Mouse (Mus musculus) fat pad, adult 2 months (tissue): ENCODE results near the gene Cmtm2a.
"Not testable (repeated sequence)": the region's sequence is repeated elsewhere in the genome, so short reads cannot be mapped to it uniquely, and the experiment has no call there.

Experiments used
- DNase-seq: peaks from one replicate; pipeline ENCODE4 v3.0.0-alpha.2; 2011; ENCODE audit warnings: low read depth, low spot score; ENCODE audit errors: extremely low read depth

Gene Cmtm2a

DNA sequence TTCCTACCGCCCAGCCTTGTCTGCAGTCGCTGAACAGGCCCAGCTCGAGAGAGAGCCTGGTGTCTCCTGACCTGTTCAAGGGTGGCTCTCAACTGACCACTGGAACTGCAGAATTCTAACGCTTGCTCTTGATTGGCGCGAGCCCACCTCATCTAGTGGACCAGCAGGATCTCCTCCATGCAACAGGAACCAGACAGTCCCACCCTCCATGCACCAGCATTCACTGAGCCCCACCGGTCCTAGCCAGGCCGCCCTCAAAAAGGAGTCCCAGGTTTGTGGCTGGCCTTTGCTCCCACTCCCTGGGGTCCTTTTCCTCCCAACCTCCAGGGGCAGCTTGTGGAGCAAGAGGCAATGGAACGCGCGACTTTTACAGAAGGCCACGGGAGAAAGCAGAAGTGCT, at the start of gene Cmtm2a:
TSS of gene Cmtm2a (minus strand) at position 101 of the 400 bp plus-strand sequence.
- not testable (repeated sequence) for DNase-seq

DNA sequence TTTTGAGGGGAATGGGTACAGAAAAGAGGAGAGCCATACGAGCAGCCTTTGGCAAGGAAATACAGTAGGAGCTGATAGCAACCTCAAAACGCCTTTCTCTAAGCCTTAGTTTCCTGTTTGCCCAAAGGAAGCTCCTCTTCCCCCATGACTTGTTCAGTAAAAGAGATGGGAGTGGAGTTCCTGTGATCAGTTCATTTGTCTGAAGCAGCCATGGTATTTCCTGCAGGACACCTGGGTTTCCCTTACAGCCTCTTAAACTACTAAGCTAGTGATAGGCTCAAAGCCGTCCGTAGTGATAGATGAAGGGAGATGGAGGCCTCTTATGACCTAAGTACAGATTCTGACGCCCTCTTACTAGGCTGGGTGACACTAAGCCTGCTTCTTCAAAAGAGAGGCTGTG, 49.4 kb upstream of the Cmtm2a start:
- no peak for DNase-seq

DNA sequence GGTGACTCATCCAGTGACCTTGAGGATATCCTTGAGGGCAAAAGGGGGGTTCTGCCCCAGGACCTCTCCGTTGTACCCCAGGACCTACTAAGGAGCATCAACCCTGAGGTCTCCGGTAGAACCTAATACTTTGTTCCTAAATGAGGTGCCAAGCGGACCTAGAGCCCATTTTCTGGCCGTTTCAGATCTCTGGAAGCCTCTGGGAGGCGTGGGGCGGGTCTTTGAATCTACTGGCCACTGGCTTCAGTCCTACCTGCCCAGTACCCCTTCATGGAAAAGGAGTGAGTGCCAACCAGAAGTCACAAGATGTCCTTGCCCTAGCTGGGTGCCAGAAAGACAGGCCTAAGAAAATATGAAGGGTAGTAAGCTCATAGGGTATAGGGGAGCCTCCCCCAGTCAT, 48.7 kb upstream of the Cmtm2a start:
- DNase-seq: no peak

DNA sequence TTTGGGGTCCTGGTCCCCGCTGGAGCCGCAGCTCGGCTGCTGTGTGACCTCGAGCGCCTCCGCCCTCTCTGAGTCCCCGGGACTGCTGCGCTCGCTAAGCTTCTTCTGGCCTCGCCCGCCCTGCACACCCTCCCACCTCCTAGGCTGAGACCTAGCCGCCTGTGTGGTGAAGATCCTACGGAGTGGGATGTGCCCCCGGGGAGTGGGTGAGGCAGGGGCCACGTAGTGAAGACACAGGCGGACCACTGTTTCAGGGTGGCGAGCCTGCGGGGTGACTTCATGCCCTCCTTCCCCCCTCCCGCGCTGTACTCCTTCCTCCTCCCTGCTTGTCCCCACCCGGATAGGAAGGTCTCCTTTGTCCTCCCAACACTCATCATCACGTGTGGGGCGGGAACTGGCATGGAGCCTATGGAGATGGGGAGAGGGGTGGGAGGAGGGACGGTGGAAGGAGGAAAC, 48.2 kb upstream of the Cmtm2a start:
- DNase-seq: no peak

DNA sequence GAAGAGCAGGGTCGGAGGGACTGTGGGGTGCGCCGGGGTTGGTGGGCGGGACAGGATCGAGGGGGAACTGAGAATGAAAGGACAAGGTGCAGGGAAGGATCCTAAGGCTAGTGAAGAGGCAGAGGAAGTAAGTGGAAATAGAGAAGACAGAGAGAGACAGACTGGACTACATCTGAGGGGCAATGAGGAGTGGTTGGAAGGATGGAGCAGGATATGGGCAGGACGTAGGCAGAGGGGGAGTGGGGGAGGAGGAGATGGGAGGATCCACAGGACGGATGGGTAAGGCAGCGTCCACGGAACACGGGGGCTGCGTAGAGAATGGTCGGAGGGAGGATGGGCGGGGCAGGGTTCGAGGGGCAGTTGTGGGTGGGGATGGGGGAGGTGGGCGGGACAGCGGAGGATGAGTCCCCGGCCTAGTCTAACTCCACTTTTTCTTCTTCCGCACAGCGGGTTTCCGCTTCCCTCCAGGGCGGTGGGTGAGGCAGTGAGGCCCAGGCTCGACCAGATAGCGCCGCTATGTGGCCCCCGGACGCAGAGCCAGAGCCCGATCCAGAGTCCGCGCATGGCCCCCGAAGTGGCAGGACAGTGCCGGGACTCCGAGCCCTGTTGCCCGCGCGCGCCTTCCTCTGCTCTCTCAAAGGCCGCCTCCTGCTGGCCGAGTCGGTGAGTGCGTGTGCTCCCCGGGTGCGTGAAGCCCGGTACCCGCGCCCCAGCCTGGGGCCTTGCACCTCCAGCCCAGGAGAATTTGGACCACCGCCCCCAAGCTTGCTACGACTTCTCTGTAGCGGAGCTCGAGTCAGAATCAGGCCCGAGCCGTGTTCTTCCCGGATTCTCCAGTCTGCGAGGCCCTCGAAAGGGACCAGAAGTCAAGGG, 47.5 kb upstream of the Cmtm2a start:
- DNase-seq: no peak

DNA sequence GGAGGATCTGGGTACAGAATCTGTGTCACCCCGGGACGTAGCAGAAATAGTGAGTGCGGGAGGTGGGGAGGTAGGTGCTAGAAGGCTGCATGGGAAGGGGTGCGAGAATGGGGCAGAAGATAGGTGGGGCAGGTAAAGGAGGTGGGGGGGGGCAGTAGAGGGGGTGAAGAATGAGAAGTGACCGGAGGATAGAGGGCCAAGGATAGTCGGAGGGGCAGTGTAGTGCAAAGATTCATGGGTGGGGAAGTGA, 46.9 kb upstream of the Cmtm2a start:
- DNase-seq: no peak

DNA sequence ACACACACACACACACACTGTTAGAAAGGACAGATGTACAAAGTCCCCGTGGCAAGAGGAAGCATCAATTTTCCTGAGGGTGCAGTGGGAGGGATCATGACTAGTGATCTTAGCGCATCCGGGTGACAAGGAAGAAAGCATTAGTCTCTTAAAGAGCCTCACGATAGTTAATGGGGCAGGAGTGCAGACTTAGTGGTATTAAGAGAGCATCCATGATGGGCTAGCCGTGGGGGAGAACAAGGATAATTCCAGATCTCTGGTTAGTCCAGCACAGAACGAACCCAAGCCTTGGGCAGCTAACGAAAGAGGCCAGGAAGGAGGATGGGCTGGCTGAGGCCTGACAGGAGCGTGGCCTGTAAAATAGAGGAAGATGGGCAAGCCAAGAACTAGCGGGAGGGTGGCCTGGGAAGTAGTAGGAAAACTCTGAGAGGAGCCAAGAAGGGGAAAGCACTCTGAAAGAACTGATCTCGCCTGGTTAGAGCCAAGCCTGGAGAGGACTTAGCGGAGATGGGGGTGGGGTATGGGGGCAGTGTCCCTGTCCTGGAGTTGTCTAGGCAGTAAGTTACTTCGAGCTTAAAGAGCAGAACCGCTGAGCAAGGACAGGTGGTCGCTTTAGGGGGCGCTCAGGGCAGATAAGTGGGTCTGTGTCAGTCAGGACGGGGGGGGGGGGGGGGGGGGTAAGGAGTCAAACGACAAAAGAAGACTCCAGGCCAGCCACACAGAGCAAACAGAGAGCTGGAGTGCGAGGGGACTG, 46.4 kb upstream of the Cmtm2a start, which contains the start of gene Cmtm3:
TSS of gene Cmtm3 (plus strand) at position 182 of the 754 bp plus-strand sequence.
- no peak for DNase-seq

DNA sequence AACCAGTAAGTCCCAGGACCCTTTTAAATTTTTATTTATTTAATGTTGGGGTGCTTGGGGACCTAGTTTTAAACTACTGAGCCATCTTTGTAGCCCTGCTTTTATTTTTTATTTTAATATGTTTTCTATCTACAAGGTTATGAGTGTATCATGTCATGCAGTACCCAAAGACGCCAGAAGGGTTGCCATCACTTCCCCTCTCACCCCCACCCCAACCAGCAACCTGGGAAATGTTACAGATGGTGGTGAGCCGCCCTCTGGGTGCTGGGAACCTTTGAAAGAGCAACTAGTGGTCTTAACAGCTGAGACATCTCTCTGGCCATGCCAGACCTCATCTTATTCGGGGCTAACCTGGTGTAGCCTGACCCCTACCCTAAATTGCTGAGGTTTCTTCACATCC, 44.9 kb upstream of the Cmtm2a start:
- DNase-seq: no peak

DNA sequence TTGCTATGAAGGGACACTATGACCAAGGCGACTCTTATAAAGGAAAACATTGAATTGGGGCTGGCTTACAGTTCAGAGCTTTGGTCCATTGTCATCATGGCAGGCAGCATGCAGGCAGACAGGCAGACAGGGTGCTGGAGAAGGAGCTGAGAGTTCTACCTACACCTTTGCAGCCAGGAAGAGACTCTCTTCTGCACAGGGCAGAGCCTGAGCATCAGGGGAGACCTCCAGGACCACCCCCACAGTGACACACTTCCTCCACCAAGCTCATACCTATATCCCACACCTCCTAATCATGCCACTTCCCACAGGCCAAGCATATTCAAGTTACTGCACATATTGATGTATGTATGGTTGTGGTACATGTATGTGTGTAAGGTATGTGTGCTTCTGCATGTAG, 43.8 kb upstream of the Cmtm2a start:
- no peak for DNase-seq

DNA sequence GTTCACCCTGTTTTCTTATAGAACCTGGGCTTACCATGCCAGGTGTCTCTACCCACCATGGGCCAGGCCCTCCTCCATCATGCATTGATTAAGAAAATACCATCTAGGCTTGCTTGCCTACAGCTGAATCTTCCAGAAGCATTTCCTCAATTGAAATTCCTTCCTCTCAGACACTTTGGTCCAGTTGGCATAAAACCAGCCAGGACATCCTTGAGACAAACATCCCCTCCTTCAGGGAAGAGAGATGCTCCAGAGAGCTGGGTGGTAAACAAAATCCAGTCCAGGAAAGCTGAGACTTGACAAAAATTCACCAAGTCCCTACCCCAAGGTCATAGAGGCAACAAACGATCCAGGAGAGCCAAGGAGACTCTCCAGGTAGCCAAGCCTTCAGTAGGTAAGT, 41.2 kb upstream of the Cmtm2a start:
- DNase-seq: no peak

DNA sequence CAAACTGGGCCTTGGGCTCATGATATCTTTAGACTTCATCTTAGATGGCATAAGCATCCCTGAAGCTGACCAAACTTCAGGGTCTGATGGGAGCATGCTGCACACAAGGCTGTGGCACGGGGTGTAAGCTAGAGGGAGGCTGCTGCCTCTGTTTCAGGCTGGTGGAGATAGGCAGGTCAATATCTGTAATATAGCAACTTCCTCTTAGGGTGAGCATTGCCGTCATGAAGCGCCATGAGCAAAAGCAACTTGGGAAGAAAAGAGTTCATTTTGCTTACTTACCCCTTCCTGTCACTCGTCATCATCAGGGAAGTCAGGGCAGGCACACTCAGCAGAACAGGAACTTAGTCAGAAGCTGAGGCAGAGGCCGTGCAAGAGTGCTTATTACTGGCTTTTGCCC, 40.8 kb upstream of the Cmtm2a start:
- DNase-seq: no peak

DNA sequence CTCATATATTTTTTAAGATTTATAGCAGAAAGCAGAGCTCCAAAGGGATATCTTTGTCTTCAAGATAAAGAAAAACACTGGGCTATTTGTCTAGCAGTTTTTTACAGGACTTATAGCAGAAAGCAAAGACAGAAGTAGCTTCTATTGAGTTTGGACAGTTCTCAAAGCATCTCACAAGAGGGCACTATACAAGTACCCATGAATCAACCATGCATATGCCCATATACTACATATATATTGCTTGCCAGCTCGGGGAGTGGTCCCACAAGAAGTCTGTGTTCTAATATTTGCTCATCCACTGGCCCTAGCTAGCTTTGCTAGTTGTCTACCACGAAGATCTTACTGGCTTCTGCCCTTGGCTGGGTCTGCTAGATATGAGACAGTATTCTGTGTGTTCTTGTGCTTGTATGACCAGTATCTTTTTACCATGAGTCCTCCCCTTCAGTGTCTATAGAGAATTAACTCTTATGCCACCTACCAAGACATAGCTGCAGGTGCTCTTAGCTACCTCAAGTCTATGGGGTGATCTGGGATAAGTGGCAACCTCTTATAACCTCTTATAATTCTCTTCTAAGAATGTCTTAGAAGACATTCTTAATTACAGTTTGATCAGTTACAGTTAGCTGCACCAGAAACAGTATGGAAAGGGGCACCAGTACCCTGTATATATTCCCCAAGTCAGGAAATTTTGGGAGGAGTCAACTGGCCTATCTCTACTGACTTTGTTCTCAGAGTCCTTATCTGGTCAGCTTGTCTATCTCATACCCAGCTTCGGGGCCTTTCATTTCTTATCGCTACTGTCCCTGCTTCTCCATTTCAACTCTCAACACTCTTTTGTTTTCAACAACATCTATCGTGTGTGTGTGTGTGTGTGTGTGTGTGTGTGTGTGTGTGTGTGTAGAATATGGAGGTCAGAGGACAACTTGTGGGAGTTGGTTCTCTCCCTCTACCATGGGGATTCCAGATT, 40.0 kb upstream of the Cmtm2a start:
- no peak for DNase-seq

DNA sequence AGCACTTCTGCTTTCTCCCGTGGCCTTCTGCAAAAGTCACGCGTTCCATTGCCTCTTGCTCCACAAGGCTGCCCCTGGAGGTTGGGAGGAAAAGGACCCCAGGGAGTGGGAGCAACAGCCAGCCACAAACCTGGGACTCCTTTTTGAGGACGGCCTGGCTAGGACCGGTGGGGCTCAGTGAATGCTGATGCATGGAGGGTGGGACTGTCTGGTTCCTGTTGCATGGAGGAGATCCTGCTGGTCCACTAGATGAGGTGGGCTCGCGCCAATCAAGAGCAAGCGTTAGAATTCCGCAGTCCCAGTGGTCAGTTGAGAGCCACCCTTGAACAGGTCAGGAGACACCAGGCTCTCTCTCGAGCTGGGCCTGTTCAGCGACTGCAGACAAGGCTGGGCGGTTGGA, 28.9 kb upstream of the Cmtm2a start, which contains the start of gene Cmtm2b:
TSS of gene Cmtm2b (plus strand) at position 301 of the 400 bp plus-strand sequence.
- not testable (repeated sequence) for DNase-seq

DNA sequence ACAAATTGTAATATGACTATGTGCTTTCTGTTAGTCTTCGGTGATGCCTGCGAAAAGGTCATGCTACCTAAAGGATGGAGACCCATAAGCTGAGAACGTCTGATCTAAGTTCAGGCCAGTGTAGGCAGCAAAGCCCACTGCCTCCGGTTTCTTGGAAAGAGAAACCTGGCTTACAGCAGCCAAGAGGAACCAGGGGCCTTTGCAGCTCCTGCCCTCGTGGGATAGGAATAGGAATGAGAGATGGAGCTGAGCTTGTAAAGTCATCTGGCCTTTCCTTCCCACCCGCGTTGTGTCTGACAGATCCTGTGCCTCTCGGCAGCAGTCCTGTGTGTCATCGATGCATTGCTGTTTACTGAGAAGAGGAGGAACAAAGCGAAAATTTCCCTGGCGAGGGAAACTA, 28.3 kb upstream of the Cmtm2a start, which contains the start of gene Gm11020:
TSS of gene Gm11020 (plus strand) at position 301 of the 400 bp plus-strand sequence.
- not testable (repeated sequence) for DNase-seq

DNA sequence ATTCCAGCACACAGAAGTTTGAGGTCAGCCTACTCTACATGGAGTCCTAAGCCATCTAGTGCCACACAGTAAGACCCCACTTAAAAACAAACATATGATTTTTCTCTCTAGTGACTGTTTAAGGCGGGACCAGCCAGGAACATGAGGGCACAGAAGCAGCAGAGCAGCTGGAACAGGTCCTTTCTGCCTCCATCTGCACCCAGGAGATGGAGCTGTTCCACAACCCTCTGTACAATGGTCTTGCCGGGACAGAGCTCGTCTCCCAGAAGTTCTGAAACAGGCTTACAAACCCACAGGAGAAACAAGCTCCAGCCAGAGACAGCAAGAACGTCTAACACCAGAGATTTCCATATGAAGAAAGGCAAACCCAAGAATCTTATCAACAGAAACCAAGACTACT, 20.3 kb upstream of the Cmtm2a start:
- DNase-seq: no peak

DNA sequence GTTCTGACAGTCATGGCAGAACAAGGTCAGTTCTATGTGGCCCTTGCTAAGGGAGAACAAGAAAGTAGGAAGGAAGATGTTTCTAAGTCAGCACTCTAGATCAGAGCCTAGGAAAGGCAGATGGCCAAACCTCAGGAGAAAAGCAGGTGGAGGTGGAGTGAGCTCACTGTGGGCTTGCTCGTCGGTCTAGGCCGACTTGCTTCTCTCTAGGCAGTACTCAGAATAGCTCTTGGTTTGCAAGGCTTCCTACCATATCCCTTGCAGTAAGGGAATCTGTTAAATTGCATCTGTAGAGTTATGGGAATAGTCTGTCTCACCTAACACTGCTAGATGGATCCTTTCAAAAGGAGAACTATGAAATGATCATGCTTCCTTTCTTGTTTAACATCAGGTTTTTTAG, 19.0 kb upstream of the Cmtm2a start:
- not testable (repeated sequence) for DNase-seq

DNA sequence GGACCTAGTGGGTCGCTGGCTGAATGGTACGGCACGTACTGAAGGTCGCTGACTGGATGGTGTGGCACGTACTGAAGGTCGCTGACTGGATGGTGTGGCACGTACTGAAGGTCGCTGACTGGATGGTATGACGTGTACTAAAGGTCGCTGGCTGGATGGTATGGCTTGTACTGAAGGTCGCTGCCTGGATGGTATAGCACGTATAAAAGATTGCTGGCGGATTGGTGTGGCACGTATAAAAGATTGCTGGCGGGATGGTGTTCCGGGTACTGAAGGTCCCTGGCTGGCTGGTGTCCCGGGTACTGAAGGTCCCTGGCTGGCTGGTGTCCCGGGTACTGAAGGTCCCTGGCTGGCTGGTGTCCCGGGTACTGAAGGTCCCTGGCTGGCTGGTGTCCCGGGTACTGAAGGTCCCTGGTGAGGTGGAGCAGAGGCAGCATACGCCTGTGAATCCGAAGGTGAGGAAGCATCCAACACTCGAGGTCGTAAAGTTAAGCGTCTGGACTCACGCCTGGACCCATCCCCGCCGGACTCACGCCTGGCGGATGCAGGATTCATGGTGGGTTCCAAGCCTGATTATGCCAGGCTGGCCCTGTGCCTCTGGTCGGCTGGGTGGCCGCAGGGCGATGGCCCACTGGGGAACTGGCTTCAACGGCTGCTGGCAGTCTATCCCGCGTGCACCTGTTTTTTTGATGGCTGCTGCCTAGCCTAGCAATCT, 16.6 kb upstream of the Cmtm2a start, which contains the start of the genes Gm45711 and Cmtm1:
TSS of gene Gm45711 (minus strand) at position 641 of the 715 bp plus-strand sequence.
TSS of gene Cmtm1 (minus strand) at position 705 of the 715 bp plus-strand sequence.
- not testable (repeated sequence) for DNase-seq

DNA sequence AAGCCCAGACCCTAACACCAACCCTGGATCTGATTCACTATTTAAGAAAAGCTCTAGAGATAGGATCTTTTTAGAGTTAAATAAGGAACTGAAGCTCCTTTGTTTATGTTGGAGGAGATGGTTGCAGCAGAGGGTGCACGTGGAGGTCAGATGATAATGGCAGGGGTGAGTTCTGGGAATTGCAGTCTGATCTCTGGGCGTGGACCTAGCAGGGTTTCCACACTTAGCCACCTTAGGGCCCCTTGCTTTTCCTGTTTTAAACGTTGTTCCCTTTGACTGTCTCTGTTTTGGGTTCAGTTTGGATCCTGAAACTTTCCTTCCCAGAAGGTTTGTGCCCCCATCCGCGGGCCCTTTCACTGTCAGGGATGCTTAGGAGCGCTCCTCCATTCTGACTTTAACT, 15.4 kb upstream of the Cmtm2a start:
- not testable (repeated sequence) for DNase-seq

DNA sequence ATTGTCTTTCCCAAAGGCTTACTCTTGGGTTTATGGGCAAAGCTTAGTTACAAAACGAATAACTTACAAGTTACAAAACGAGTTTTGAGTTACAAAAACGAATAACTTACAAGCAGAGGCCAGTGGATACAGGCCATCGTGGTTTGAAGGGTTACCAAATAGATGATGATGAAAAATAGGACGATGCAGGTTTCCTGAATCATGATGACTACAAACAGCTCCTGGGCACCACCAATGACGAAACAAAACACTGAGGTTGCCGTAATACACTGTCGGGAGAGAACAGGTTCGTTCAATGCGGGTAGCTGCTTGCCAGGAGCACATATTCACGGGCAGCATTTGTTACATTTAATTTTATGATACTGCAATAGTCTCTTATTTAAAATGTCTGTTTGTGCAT, 12.0 kb upstream of the Cmtm2a start:
- DNase-seq: peak; percentile 14

DNA sequence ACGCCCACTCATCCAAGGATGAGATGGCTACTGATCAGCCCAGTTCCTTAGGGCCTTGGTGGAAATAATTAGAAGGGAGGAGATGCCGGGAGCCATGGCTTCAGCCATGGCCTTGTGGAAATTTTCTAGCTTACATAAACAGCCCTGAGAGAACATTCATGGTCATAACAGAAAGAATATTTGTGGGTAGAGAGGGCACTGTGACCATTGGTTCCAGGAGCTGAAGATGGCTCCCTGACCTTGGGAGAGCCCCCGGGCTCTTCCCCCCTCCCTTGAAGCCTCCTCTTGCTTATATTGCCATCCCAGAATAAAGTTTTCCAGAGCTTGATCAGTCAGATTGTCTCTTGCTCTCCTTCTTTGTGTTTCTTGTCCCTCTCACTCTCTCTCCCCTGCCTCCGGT, 9.6 kb upstream of the Cmtm2a start:
- DNase-seq: not testable (repeated sequence)
